Mouse (Mus musculus) right cerebral cortex, postnatal 25 days (tissue): Measurements from ENCODE around the gene Lemd2.

ENCODE experiments used
- DNase-seq: peaks from one replicate; pipeline ENCODE4 v3.0.0; 2022

Gene Lemd2

DNA sequence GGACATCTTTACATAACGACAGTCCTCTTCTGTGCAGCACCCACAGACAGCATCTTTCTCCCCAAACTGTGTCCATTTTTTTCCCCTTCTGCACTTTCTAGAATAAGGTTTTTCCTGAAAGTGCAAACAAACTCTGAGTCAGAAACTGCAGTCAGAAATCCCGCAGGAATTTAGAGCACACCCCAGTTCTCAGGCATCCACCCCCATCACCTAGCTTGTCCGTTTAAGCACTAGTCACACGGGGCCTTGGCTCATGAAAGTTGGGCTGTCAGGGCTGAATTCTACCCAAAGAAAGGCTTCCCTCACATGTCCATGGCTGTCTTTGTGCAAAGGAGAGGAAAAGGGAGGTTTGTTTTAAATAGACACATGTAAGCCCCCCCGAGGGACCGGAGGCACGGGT, 23.0 kb upstream of the Lemd2 start:
- DNase-seq = no peak

- no peak for DNase-seq
Observed at GRCm38 (mm10) chr17:27226701-27227100, 22.4 kb upstream of the Lemd2 start.

DNA sequence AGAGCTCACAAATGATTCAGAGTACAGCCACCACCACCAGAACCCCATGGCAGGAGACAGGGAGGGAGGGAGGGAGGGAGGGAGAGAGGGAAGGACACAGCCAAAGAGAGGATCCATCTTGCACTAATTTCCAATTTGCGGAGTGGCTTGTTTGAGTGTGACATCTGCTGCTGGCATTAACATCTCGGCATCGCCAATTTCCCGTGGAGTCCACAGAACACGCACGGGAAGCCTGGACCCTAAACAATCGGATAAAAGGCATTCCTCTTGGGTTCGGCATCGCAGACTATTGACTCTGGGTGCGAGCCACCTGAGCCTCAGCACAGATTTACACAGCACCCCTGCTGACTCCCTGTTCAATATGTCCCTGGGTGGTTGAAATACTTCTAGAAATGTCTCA, 21.5 kb upstream of the Lemd2 start:
- no peak for DNase-seq

- DNase-seq = no peak
Observed at GRCm38 (mm10) chr17:27223821-27224220, 19.6 kb upstream of the Lemd2 start.

DNA sequence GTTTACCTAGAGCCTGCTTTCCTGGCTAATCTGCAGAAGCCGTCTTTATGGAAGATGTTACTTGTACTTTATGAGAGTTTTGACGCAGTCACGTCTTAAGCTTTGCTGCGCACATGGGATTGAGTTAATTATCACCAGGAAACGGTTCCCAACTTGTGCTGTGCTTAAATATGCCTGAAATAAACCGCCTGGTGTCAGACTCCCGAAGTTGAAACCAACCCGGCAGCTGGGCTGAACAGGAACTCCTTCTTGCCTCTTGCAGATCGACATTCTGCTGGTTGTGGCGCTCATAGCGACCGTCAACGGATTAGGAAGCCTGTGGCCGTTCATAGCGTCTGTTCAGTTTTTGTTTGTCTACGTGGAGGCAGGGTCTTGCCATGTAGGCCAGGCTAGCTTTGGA, 17.3 kb upstream of the Lemd2 start:
- no peak for DNase-seq

- no peak for DNase-seq
Observed at GRCm38 (mm10) chr17:27218916-27219315, 14.6 kb upstream of the Lemd2 start.

DNA sequence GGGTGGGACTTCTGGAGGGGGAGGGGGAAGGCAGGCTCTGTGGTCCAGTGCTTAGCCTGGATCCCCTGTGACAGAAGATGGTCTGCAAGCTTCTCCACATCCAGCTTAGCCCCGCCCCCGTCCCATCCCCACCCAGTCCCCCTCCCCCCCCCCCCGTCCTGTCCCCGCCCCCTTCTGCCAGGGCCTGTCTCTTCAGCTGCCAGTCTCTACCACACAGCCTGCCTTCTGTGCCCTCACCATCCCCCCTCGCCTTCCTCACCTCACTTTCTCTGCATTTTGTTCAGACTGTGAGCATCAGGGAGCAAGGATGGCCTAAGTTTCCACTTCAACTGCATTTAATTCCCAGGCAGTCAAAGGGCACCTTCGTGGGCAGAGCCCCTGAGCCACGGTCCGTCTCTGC, 14.1 kb upstream of the Lemd2 start:
- no peak for DNase-seq

DNA sequence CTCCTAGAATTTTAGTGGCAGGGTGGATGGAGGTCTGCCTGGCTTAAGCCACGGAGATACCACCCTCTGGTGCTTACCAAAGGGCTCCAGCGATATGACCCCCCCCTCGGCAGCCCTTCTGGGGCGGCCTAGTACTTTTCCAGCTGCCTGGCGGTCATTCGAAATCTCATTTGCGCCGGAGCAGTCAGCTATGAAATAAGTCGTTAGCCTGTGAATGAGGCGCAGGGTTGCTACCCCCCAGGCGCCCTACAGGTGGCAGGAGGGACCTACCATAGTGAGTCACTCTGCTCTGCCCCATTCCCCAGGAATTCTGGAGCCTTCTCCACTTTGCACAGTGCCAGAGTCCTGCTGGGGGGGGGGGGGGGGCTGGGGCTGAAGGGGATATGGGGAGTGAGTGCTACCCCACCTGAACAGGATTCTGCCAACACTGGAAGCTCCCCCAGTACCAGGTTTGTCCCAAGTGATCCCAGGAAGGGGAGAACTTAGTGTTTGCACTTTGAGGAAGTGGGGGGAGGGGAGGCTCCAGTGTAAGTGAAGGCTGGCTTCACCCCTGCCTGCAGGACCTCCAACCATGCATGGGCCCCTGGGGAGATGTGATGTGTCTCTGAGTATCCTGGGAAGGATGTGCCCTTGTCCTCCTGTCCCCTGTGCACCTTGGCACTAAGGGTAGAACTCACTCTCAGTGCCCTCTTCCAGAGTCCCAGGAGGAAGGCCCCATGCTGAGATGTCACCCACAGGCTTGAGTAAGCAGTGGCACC, 8.7 kb upstream of the Lemd2 start:
- DNase-seq = no peak

- no peak for DNase-seq
Observed at GRCm38 (mm10) chr17:27212006-27212405, 7.7 kb upstream of the Lemd2 start.

DNA sequence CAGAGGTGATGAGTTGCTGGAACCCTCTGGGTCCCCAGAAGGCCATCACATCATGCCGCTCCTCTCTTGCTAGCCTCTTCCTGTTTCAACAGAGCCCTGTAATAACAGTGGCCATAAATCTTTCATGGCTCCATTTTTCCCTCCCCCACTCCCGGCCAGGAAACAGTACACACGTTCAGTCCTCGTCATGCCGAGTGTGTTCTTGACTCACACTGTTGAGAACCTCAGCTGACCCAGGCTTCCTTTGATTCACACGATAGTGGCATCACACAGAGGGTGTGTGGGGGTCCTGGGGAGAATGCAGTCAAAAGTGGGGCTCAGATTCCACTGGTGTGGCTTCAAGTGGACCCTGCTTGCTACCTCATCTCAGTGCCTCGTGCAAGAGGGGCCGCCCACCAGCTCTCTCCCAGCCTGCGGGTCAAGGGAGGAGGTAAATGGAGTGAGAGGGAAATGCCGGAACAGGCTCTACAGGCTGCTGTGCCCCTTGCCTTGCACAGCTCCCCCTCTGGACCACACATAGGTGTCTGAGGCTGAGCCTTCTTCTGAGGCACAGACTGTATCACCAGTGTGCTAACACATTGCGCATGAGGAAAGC, 2.9 kb upstream of the Lemd2 start:
- no peak for DNase-seq

GRCm38 (mm10) chr17:27203358-27204074, 753 bp downstream of the Lemd2 start:
- no peak for DNase-seq

DNA sequence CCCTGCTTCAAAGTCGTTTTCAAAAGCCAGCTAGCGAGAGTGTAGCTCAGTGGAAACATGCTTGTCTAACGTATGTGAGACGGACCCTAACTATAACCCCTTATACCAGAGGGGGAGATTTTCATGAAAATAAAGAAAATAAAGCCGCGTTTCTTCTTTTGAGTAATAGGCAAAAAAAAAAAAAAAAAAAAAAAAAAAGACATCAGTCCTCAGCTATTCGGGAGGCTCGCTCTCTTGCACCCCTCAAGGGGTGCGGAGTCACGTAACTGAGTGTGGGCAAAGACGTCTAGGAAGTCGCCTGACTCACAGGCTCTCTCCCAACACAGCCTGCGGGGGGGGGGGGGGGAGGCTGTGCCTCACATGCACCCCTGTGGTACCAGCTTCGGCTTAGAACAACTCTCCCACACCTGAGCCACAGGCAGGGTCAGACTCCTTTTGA, 1.3 kb downstream of the Lemd2 start:
- DNase-seq = no peak

- DNase-seq = no peak
Observed at GRCm38 (mm10) chr17:27201981-27202380, 2.3 kb downstream of the Lemd2 start.

DNA sequence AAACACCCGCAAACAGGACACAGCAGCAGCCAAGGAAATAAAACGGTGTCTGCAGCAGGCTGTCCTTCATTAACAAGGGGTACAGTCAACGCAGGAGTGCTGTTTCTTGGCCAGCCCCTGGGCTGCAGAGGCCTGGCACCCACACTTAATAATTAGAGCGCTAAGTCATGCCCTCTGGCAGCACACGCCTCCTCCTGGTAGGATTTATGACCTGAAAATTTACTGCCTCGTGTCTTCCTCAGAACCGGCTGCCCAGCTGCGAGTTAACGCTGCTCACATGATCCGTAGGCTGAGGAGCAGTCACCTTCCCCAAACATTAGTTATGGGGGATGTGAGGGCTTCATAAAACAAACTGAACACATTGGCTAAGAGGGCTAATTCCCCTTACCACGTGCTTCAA, 3.5 kb downstream of the Lemd2 start:
- DNase-seq = no peak

- peak; percentile 40 for DNase-seq
Observed at GRCm38 (mm10) chr17:27199864-27200263, 4.4 kb downstream of the Lemd2 start.

DNA sequence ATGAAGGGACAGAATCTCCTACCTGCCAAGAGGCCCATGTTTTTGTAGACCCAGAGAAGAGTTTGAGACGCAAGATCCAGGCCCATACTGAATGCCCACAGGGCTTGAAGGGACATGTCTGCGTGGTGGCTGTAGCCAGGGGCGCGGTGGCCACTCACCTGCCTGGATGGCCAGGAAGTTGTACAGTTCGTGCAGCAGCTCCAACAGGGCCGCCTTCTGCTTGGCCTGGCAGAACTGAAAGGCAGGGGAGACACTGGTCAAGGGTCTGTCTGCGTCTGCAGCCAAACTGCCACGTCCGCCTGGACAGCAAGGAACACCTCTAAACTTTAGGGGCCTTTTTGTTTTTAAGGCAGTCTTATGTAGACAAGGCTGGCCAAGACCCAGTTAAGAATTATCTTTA, 5.1 kb downstream of the Lemd2 start:
- DNase-seq = no peak

- no peak for DNase-seq
Observed at GRCm38 (mm10) chr17:27196206-27196605, 8.1 kb downstream of the Lemd2 start.

DNA sequence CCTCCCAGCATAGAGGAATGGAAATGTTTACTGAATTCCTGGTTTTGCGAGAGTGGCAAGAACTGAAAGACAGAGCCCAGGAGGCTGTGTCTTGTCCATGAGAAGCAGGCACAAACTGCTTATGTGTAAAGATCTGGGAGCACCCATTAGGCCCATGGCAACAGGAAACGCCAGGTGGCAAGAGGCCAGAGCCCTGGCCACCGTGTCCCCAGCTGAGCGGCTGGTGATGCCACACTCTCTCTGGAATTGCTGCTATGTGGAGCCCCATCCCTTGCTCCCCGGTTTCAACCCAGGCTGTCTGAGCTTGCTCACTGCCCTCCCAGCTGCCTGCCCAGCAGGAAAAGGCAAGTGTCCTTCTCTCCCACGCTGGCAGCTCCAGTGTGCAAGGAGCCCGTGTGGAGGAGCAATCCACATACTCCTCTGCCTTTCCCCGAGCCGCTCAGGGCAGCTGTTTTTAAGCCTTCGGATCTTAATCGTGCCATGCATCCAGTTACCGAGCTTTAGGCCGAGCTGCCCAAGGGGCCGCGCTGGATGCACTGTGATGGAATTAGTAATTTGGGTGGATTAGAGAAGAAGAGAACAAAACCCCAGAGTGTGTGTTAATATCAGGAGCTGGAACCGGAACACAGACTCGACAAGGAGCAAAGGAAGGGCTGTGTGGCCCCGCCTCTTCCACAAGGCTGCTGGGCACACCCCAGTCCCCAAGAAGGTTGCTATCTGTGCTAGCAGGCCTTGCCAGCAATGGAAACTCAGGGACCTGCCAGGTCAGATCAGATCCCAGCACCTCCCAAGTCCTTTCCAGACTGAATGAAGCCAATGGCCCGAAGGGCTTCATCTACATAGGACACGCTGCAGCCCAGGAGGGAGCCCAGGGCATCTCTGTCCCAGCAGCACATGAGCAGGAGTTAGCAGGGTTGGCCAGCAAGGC, 9.7 kb downstream of the Lemd2 start:
- no peak for DNase-seq

DNA sequence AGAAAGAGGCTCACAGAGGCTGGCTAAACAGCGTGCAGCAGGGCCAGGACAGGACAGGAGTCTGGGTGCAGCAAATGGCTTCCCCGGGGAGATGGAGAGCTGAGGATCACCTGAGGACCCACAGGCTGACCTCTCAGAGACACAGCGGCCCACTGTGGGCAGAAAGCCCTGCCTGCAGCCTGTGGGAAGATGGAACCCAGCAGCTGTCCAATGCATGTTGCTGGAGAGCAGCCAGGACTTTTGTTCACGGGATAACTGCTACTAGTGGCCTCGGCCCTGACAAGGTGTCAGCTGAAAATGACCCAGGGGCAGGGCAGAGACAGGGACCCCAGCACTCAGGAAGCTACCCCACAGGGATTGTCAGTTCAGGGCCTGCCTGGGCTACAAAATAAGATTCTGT, 12.5 kb downstream of the Lemd2 start:
- no peak for DNase-seq

- DNase-seq = no peak
Observed at GRCm38 (mm10) chr17:27191189-27191588, 13.1 kb downstream of the Lemd2 start.

DNA sequence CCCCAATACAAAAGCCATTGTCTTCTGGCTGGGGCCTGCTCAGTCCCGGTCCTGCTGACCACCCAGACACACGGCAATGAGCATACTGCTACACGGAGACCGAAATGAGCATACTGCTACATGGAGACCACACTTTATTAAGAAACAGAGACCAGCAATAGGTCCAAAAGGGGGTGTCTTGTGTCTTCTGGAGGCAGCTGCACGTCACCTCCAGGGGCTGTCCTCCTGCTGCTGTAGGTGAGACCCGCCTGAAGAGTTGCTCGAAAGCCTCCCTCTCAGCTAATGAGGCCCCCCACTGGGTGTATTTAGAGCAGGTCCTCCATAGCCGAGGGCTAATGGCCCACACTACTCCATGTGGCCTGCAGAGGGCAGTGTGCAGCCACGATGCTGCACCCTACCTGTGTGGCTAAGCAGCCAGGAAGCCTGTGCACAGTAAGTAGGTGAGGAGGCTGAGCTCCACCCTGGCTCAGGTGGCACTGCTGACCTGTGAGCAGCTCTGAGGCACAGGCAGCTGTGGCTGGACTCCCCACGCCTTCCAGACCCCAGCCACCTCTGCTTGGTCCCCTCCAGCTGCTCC, 14.5 kb downstream of the Lemd2 start:
- peak; percentile 55 for DNase-seq

DNA sequence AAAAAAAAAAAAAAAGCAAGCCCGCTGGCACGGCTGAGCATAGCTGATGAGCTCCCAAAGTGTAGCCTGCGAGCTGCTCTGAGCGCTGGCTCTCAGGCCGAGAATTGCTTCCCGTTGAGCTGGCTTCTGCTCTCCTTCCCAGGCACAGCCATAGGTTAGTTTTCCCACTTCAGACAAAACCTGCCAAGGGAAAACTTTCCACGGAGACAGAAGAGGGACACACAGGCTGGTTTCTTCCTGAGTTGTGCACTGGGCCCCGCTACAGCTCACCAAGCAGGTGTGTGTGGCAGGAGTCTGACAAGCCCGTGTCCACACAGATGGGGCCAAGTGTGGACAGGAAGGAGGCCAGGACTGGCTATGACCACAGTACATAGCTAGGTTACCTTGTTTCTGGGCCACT, 15.4 kb downstream of the Lemd2 start:
- DNase-seq = no peak

- DNase-seq = no peak
Observed at GRCm38 (mm10) chr17:27187059-27187458, 17.2 kb downstream of the Lemd2 start.
